13 mouse cellular contexts compared by ENCODE assay signal in the genomic region with DNA sequence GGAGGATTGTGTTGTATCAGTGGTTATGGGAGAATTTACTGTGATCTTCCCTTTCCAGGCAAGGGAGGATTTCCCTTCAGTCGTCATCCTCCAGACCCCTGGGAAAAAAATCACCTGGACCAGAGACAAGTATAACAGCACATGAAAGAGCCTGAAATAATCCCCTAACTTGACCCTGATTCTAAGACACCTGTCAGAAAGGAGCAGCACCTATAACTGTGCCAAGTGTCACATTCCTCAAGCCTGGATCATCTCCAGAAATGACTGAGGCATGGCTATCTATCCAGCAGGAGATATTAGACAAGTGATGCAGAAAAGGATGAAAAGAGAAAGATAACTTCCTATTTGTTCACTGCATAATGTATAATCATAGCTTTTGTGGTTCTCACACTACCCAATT.
"Had no signal": no experiment of that assay in that cellular context is flagged by ENCODE, and none has a peak within 500 bp of the region (broad histone marks: within the 10 kb centered on the region; RNA-seq: fewer than 3 reads in every experiment).

No protein-coding gene starts in this region.

- DNase-seq: lung, adult 18-20 months; lung, embryonic 14.5 days; lung, postnatal 10 days; lung, postnatal 4 days; midbrain, embryonic 14.5 days; retina, postnatal 1 day; right cerebral cortex, adult 18-20 months; right cerebral cortex, postnatal 25 days; right cerebral cortex, postnatal 4 days; spleen, adult 18-20 months; thymus, adult 18-20 months; thymus, postnatal 14 days; thymus, postnatal 36 days had no signal
